Mouse (Mus musculus) olfactory bulb, adult 2 months (tissue): Measurements from ENCODE around the gene Nkx1-2.

Experiments
- CTCF ChIP-seq: fragments of 200-500 bp; IDR thresholded peaks from 2 replicates; pipeline ENCODE4 v1.5.1; 2012; ENCODE audit warnings: low read depth, mild to moderate bottlenecking, low read length, moderate library complexity; ENCODE audit not compliant: insufficient read depth
- POLR2A ChIP-seq: fragments of 200-500 bp; IDR thresholded peaks from 2 replicates; pipeline ENCODE4 v1.6.1; 2012; ENCODE audit warnings: mild to moderate bottlenecking, low read depth, low read length, moderate library complexity; ENCODE audit not compliant: insufficient read depth

- TF ChIP-seq POLR2A: no peak
- TF ChIP-seq CTCF: no peak
Measured at GRCm38 (mm10) chr7:132572738-132573137, 26.7 kb downstream of the Nkx1-2 start.
